Mouse (Mus musculus) MN1 (cell line): Measurements from ENCODE around the gene Olfr94.
"Not testable (repeated sequence)": the region's sequence is repeated elsewhere in the genome, so short reads cannot be mapped to it uniquely, and the experiment has no call there.

Experiments used
- DNase-seq: peaks from one replicate; pipeline ENCODE4 v3.0.0-alpha.2; 2016; ENCODE audit warnings: low spot score

Gene Olfr94

DNA sequence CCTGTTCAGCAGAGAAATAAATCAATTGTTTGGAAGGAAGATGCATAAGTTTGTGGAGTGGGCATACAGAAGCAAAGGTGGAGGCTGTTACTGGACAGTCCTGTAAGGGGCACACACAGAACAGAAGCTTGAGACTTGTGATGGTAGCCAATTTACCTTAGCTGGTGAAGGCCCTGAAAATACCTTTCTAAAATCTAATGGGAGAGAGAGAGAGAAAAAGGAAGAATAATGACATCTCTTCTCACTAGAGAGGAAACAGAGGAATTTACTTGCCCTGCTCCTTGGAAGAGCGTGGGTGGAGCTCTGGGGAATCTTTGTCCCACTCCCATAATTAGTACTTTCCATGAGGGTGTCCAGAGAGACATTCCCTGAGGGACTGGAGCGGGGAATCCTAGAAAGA lies at the start of gene Olfr94:
Gene Olfr94 (minus strand): TSS at position 101 of the 400 bp plus-strand sequence.
- DNase-seq, result no peak

DNA sequence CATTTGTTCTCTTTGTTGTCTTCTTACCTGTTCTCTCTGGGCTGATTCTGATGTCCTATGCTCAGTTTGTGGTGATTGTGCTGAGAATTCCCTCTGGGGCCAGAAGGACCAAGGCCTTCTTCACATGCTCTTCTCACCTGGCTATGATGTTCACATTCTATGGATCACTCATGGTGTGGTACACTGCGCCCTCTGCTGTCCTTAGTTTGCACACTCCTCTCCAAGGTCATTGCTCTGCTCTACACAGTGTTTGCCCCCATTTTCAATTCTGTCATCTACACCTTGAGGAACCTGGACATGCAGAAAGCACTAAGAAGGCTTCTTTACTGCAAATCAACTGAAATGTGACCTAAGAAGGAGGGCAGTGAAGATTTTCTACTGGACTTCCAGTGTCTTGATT lies 49.8 kb upstream of the Olfr94 start:
- no peak for DNase-seq

DNA sequence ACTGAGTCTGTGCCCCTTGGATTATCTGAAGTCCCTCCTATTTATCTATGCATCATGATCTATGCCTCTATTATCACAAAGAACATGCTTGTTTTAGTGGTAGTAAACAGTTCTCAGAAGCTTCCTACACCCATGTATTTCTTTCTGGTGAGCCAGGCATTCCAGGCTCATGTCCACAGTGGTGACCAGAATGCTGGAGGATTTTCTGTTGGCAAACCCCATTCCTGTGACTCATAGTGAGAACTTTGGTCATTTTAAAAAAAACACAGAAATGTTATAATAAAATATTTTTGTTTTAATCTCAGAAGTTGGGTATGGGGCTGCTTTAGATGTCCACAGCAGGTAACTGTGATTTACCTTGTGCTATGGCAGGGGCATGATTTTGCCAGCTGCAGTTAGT lies 48.7 kb upstream of the Olfr94 start:
- no peak for DNase-seq

DNA sequence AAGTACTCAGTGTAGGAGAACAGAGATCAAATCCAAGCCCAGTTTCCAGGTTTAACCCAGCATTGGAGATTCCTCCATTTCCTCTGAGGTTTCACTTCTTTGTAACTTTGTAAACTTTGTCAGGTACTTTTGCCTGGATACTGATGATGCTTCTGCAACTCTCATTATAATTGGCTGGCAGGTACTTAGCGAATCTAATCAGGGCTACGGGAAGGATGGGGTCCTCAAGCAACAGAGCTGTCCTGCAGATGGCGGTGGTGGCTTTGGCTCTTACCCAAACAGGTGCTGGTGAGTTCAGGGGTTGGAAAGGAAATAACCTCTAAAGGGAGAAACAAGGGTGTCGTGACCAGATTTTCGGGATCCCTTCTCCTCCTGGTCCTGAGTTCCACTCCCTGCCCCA lies 45.9 kb upstream of the Olfr94 start:
- no peak for DNase-seq

DNA sequence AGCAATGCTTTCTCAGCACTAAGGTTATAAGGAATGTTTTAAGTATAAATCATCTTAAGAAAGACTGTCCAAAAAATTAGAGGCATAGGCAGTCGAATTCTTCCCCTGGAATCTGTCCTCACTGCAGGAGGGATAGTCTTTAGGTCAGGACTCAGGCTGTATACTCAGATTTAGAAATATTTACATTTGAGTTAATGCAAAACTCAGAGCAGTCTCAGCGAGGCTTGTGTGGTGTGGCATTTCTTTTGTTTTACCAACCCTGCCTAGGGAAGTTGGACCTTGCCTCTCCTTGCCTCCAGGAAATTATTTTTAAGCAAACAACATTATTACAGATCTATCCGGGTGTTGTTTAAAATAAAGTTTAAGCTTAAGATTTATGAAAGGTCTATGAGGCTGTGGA lies 41.4 kb upstream of the Olfr94 start:
- DNase-seq, result no peak

DNA sequence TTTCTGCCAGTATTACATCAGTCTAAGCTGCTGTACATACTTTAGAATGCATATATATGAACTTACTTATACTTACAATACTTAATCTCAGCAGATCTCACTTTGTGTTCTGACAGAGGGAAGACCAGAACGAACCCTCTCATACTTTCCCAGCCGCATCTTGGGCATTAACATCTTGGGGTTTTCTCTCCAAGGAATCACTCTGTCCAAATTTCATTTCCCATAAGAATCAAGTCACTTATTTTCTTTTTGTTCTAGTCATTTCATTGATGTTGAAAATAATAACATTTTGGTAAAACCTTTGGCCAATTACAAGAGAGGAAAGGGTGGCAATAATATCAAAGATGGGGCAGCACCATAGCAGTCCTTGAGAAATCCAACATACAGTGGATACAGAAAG lies 36.4 kb upstream of the Olfr94 start, which contains the start of gene Olfr97:
Gene Olfr97 (minus strand): TSS at position 101 of the 400 bp plus-strand sequence.
- not testable (repeated sequence) for DNase-seq

DNA sequence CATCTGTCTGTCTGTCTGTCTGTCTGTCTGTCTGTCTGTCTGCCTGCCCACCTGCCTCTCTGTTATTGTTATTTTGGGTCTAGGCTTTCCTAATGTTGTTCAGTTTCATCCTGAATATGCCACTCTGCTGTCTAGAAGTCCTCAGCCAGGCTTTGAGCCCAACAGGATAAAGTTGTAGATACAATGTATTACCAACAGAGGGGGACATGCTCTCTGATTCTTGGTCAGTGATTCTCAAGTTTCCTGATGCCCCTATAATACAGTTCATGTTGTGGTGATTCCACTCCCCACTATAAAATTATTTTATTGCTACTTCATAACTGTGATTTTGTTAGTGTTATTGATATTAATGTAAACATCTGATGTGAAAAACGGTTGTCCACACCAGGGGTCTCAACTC lies 21.1 kb upstream of the Olfr94 start:
- no peak for DNase-seq

DNA sequence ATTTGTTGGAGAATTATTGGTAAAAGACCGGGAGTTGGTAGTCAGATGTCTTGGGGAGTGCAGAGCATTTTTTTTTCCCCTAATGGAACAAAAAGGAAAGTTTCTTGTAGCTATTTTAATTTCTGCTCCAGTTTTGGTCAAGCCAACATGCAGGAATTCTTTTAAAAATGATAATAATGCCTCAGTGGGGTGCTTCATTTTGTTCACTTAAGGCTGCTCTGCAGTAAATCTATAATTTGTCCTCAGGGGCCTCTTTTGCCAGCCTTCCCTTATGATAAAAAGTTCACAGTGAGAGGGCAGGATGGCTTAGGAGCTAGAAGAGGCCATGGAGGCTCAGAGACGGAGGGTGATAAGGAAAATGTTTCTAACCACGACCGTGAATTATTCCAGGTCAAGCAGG lies 19.1 kb upstream of the Olfr94 start, which contains the start of gene Olfr96:
Gene Olfr96 (plus strand): TSS at position 301 of the 400 bp plus-strand sequence.
- no peak for DNase-seq

DNA sequence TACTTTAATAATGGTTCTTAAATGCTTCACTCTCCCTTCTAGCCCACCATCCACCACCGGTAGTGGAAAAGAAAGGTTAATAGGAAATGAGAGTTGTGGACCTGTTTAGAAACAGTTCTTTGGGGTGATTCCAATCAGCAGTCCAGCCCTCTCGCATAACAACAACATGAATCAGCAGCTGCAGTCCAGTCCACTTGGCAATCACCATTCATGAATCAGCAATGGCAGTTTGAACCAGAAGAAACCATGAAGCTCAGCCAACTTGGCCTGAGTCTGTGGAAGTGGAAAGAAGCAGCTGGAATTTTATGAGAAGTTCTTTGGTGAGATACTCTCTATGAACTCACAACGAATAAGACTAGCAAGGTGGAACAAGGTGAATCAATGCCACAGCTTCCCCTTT lies 17.7 kb upstream of the Olfr94 start:
- DNase-seq, result no peak

DNA sequence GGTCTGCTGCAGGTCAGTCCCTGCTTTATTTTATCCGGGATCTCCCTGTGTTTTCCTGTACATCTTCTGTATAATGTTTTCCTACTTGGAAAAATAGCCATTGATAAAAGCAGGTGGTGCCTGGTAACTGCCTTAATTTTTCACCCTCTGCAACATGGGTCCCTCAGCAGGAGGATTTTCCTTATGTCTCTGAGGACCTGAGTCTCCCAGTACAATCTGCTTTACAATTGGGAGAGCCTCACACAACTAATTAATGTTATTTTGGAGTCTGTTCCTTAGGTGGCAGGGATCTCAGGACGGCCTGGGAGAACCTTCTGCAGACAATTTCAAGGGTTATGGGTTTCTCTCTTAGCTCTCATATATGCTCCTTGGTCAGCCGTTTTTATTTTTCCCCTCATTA lies 12.2 kb upstream of the Olfr94 start, which contains the start of gene Olfr95:
Gene Olfr95 (minus strand): TSS at position 101 of the 400 bp plus-strand sequence.
- DNase-seq, result no peak

DNA sequence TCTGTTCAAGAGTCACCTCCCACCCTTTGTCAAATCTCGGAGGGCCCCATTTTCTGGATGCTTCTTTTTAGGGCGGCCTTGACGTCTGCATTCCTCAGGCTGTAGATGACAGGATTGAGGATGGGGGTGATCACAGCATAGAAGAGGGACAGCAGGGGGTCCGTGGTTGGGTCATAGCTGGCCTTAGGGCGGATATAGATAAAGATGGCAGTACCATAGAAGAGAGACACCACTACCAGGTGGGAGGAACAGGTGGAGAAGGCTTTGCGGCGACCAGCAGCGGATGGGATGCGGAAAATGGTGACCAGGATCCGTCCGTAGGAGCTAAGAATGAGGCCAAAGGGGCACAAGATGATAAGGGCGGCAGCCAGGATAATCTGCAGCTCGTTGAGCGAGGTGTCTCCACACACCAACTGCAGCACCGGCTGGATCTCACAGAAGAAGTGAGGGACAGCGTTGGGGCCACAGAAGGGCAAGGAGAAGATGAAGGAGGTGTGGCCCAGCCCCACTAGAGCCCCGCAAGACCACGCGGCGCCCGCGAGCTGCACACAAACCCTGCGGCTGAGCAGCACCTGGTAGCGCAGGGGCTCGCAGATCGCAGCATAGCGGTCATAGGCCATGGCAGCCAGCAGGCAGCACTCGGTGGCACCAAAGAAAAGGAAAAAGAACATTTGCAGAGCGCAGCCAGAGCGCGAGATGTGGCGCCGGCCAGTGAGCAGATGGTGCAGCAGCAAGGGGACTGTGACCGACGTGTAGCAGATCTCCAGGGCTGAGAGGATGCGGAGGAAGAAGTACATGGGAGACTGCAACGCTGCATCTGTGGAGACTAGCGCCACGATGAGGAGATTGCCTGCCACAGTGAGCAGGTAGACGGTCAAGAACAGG lies 10.3 kb upstream of the Olfr94 start:
- DNase-seq, result no peak

DNA sequence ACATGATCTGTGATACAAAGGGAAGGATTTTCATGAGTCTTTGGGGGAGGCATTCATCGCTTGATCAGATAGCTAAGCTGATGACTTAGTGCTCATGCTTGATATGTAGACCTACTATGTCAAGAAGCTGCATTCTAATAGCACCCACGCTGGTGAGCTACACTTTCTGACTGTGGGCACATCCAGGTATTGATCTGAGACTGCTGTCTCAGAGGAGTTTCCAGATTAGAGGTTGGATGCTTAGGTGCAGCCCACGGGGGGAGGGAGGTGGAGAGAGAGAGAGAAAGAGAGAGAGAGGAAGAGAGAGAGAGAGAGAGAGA lies 3.1 kb upstream of the Olfr94 start:
- no peak for DNase-seq

DNA sequence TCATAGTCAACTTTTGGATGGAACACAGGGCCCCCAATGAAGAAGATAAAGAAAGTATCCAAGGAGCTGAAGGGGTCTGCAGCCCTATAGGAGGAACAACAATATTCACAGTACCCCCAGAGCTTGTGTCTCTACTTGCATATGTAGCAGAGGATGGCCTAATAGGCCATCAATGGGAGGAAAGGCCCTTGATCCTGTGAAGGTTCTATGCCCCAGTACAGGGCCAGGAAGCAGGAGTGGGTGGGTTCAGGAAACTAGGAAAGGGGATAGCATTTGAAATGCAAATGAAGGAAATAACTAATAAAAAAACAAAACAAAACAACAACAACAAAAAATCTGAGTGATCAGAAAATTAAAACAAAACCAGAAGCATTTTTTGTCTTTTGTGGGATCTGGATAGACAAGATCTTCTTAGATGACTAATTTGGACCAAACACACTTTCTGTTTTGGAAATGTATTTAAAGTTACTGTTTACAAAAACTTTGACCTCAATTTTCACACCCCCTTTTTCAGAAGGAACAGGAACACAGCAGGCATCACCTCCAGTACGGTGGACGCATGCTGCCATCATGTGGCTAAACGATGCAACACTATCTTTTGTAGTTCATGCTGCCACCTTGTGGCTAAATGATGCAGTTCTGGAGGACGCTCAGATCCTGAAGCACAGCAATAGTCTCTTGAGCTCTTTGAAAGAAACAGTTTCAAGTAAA lies 2.6 kb upstream of the Olfr94 start:
- peak; percentile 84 for DNase-seq

DNA sequence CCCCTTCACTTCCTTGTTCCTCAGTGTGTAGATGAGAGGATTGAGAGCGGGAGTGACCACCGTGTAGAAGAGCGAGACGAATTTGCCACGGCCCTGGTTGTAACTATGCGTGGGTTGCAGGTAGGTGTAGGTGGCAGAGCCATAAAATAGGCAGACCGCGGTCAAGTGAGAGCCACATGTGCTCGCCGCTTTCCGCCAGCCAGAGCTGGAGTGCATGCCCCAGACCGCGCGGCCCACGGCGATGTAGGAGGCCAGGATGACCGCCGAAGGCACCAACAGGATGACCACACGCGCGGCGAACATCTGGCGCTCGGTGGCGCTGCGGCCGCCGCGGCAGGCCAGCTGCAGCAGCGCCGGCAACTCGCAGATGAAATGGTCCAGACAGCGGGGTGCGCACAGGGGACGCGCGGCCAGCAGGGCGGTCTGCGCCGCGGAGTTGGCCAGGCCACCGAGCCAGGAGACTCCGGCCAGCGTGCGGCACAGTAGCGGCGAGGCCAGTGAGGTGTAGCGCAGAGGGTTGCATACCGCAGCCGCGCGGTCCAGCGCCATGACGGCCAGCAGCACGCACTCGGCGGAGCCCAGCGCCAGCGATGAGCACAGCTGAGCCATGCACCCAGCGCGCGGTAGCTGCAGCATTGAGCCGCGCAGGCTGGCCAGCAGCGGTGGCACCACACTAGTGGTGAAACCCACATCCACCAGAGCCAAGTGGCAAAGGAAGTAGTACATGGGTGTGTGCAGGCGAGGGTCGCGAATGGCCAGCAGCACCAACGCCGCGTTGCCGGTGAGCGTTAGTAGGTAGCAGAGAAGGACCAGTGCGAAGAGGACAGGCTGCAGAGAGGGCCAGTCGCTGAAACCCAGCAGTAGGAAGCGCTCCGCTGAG lies 3.7 kb downstream of the Olfr94 start:
- no peak for DNase-seq

DNA sequence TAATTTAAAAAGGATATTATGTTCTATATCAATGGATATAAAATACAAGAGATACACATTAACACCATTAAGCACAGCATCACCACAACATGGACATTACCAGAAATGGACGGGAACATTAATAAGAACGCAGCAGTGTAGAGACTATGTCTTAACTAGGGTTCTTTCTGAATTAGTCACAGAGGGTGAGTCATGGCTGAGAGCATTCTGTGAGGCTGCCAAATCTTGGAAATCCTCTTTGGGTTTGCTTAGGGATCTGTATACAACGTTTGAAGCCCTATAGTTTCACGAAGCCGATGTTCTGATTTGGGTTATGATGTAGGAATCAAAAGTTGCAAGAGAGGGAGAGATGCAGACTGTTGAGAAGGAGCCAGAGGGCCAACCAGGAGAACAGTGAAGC lies 6.0 kb downstream of the Olfr94 start:
- DNase-seq, result no peak

DNA sequence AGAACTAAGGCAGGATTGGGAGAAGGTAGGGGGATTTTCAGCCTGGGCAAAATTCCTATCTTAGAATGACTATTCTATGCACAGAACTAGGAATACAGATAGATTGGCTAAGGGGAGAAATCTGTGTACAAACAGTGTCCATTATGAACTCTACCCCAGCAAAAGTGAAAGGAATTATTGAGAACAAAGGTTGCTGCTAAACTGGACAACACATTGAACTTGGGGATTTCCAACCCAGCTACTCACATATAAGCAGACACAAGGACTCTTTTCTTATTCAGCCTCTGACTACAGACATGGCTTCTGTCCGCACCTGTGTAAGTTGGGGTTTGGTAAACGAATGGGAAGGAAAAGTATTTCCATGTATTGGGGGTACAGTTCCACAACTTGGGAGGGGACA lies 7.1 kb downstream of the Olfr94 start, which contains the start of gene Ubd:
Gene Ubd (plus strand): TSS at position 237 of the 400 bp plus-strand sequence.
- no peak for DNase-seq

DNA sequence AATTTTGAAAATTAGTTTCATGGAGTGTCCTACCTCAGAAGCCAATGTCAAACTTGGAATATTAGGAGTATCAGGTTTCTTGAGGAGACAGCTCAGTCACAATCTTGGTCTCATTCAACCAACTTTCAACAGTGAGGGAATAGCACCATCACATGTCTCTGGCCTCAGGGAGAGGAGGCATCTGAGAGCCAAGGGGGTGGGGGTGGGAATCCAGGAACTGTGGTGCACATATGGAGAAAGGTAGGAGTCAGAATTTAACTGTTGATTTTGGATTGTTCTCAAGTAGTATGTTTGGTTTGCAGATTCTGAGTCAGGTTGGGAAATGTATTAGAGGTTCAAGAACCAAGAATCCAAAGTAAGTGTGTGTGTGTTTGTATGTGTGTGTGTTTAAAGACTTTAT lies 7.8 kb downstream of the Olfr94 start:
- DNase-seq, result no peak

DNA sequence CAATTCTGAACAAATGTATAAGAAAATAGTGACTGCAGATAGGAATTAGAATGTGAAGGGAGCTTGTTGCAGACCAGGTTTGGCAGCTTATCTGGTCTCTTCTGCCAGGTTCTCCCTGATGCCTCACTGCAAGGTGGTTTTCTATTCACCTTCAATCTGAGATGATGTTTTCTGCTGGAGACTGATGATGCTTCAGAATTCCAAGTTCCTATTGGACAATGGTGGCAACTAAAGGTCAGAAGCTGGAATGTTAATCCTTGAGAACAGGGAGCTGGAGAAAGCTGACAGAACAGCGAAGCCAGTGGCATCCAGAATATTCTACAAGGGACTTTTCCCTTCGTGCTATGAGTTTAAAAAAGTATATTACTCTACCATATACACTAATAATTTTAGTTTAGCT lies 10.1 kb downstream of the Olfr94 start:
- DNase-seq, result no peak

DNA sequence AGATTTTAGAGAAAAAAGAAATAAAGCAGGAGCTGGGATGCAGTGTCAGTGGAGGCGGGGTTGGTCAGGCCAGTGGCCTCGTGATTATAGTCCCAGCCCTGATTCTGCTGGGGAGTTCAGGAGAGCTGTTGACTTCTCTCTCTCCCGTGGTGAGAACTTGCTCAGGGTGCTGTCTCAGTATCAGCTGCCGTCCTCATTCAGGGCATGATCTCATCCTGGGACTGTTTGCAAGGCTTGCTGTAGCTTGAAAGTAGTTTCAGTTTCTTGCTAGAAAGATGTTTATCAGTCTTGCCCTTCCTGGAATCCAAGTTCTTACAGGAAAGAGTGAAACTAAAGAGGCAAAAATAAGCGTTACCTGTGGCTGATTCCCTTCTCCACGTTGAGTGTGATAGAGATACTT lies 15.3 kb downstream of the Olfr94 start:
- DNase-seq, result no peak

DNA sequence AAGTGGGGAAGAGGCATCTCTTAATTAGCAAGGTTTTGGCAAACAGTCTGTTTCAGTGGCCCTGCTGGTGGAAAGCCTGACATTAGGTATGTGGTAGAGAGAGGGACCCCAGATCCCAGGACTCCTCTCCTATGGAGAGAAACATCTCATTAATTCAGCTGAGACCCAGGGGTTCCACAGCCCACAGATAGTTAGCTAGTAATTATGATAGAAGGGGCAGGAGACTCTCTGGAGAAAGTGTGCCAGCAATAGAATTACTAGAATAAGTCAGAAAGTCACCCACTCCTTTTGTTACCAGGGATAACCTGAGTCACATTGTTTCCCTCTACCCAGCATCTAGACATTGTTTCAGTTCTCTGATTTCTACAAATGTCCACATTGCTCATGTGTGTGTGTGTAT lies 39.4 kb downstream of the Olfr94 start, which contains the start of gene Olfr93:
Gene Olfr93 (minus strand): TSS at position 101 of the 400 bp plus-strand sequence.
- no peak for DNase-seq
